Mouse (Mus musculus) erythroid progenitor cell, adult 5-6 weeks (primary cell): ENCODE measurements around the gene Hoxb2. TPM values are rescaled to one million over a fixed set of nuclear protein-coding genes. Genes with fewer than 3 reads are reported as not detected.

Experiments
- ATAC-seq: replicated peaks from 2 replicates; pipeline ENCODE4 v1.8.0; 2016; ENCODE audit warnings: moderate number of reproducible peaks, mild to moderate bottlenecking, moderate TSS enrichment, inconsistent platforms; ENCODE audit not compliant: poor library complexity, low FRiP score, severe bottlenecking
- total RNA-seq, 2 experiments: library from RNA; stranded (forward) in 1 of 2; stranded (reverse) in 1 of 2; fragments of 150-400 nt in 1 of 2; fragments of 186-747, 209-891 nt in 1 of 2; gene quantifications; 2 replicates each; pipeline versions ENCODE4 v1.2.3 to v1.2.4; 2015 to 2017; ENCODE audit warnings: low replicate concordance in 2 of 2

The Hoxb2 gene
- total RNA-seq, 2 experiments from 2014 or later, result not detected

DNA sequence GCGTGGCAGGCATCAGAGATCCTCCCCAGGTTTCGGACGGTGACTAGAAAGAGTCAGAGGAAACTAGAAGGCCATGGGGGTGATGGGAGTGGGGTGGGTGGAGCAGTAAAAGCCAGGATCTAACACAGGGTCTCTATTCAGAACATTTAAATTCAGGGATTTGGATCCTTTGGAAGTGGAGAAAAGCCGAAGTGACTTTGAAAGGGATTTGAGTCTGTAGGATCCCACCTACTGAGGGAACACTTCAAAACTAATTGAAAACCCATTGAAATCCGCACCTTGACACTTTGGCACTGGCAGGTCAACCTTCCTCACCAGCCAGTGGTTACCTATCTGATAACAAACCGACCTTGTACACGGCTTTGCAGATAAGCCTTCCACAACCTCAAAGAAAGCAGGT lies 24.5 kb downstream of the Hoxb2 start:
- no peak for ATAC-seq

DNA sequence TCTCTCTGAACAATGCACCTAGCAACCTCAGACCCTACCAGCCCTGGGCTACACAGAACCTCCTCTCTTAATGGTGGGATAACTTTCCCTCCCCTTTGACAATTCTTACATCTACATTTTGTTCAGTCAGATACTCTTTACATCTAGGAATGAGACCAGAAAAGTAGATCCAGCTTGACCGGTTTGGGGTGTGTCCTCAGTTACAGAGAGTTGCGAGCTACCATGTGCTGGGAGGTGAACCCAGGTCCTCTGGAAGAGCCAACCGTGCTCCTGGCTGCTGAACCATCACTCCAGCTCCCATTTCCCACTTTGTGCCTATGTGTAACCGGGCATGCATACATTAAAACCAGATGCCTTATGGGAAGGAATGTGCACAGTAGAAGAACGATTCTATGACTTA lies 33.1 kb downstream of the Hoxb2 start:
- ATAC-seq, result no peak

DNA sequence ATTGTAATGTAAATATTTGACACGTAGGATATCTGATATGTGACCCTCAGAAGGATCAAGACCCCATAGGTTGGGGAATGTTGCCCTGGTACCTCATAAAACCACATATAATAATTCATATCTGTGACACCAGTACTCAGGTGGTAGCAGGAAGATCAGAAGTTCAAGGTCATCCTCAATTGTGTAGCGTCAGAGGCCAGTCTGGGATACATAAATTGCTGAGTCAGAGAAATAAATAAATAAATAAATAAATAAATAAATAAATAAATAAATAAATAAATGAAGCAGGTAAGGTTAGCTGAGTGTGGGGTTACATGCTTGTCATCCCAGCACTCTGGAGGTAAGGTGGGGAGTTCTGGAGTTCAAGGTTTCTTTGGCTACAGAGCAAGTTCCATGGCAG lies 37.3 kb downstream of the Hoxb2 start:
- no peak for ATAC-seq

DNA sequence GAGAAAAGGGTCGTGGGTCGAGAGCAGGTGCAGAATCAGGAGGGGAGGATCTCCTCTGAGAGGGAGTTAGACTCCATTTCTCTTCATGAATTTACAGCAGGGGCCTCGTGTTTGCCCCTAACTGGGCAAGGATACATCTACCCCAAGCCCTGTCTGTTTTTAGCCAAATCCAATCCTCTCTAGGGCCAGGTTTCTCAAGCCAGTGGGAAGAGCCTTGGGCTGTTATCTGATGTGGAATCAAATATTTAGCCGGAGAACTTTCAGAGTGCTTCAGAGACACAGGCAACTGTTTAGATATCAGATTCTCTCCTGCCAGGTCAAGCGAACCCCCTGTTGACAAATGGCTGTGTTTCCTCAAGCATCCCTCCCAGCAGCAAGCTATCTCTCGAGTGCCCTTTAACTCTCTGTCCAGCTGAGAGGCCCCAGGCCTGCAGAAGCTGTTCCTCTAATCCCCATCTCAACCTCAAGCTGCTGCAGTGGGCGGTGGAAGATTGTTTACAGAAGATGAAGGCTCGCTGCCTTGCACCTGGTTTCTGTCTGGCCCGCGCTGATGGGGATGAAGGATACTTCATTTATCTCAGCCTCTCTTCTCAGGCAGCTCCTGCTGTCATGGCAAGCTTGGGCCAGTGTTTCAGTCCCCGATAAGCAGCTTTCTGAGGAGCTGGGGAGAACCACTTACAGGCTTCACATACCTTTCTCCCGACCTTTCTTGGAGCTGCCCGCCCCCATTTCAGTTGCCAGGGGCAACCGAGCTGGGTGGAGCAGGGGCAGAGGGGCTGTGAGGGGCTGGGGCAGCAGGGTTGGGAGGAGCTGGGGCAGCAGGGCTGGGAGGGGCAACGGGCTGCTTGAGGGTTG lies 46.7 kb downstream of the Hoxb2 start:
- ATAC-seq, result no peak

DNA sequence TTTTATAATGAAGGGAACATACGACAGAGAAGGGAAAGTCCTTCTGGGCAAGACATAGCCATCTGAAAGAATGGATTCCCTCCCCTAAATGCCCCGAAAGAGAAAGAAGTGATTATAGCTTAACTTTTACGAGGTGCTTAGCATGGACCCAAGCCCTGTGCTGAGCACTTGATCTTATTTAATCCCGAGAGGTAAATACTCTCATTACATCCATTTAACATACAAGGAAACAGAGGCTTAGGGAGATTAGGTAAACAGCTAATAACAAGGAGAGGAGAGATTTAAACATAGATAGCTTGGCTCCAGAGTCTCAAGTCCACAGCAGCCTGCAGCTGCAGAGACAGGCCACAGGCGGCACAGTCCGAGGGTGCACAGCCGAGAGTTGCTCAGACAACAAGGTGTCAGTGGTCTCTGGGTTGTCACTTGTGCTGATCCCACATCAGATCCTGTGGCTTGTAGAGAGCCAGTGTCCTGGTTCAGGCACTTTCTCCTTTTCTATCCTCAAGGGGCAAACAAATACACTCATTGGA lies 47.5 kb downstream of the Hoxb2 start:
- no peak for ATAC-seq

DNA sequence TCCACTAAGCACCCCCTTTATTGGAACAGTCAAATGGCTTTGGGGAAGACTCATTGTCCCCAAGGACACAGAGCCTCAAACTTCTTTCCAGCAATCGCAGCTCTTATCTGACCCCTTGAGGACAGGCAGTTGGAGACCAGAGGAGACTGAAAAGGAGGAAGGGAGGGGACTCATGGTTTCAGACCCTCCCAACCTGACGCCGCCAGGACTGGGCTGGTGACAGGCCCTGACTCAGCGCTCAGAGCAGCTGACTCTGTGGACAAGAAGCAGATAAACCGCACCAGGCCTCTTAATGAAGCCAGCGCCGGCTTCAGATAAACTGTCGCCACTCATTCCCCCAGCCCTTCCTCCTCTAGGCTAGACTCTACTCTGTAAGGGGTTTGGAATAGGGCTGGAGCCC lies 49.6 kb downstream of the Hoxb2 start:
- no peak for ATAC-seq

Other genes starting within 250 kb of the Hoxb2 start
- gene Calcoco2, start 238.6 kb upstream of the Hoxb2 start, total RNA-seq (2015; ENCODE audit: low replicate concordance), result not detected in 2 replicates
- not detected in 2 replicates for gene Calcoco2, start 238.6 kb upstream of the Hoxb2 start, total RNA-seq (2017; ENCODE audit: low replicate concordance)
- not detected in 2 replicates for gene Ttll6, start 216.7 kb upstream of the Hoxb2 start, total RNA-seq (2015; ENCODE audit: low replicate concordance)
- gene Ttll6, start 216.7 kb upstream of the Hoxb2 start, total RNA-seq (2017; ENCODE audit: low replicate concordance), result not detected in 2 replicates
- gene Hoxb13, start 156.2 kb upstream of the Hoxb2 start, total RNA-seq (2015; ENCODE audit: low replicate concordance), result not detected in 2 replicates
- not detected in 2 replicates for gene Hoxb13, start 156.2 kb upstream of the Hoxb2 start, total RNA-seq (2017; ENCODE audit: low replicate concordance)
- not detected in 2 replicates for gene Hoxb9, start 79.1 kb upstream of the Hoxb2 start, total RNA-seq (2015; ENCODE audit: low replicate concordance)
- not detected in 2 replicates for gene Hoxb9, start 79.1 kb upstream of the Hoxb2 start, total RNA-seq (2017; ENCODE audit: low replicate concordance)
- gene Hoxb8, start 68.6 kb upstream of the Hoxb2 start, total RNA-seq (2015; ENCODE audit: low replicate concordance), result not detected in 2 replicates
- gene Hoxb8, start 68.6 kb upstream of the Hoxb2 start, total RNA-seq (2017; ENCODE audit: low replicate concordance), result not detected in 2 replicates
- gene Hoxb7, start 63.9 kb upstream of the Hoxb2 start, total RNA-seq (2015; ENCODE audit: low replicate concordance), result not detected in 2 replicates
- not detected in 2 replicates for gene Hoxb7, start 63.9 kb upstream of the Hoxb2 start, total RNA-seq (2017; ENCODE audit: low replicate concordance)
- gene Hoxb6, start 58.0 kb upstream of the Hoxb2 start, total RNA-seq (2015; ENCODE audit: low replicate concordance), result not detected in 2 replicates
- gene Hoxb6, start 58.0 kb upstream of the Hoxb2 start, total RNA-seq (2017; ENCODE audit: low replicate concordance), result not detected in 2 replicates
- not detected in 2 replicates for gene Hoxb5, start 47.2 kb upstream of the Hoxb2 start, total RNA-seq (2015; ENCODE audit: low replicate concordance)
- gene Hoxb5, start 47.2 kb upstream of the Hoxb2 start, total RNA-seq (2017; ENCODE audit: low replicate concordance), result not detected in 2 replicates
- gene Hoxb4, start 32.3 kb upstream of the Hoxb2 start, total RNA-seq (2015; ENCODE audit: low replicate concordance), result 1.3 TPM in 1 of 2 replicates, not detected in the other
- gene Hoxb4, start 32.3 kb upstream of the Hoxb2 start, total RNA-seq (2017; ENCODE audit: low replicate concordance), result not detected in 2 replicates
- gene Hoxb3, start 27.2 kb upstream of the Hoxb2 start, total RNA-seq (2015; ENCODE audit: low replicate concordance), result not detected in 2 replicates
- gene Hoxb3, start 27.2 kb upstream of the Hoxb2 start, total RNA-seq (2017; ENCODE audit: low replicate concordance), result not detected in 2 replicates
- gene Hoxb1, start 15.2 kb downstream of the Hoxb2 start, total RNA-seq (2015; ENCODE audit: low replicate concordance), result not detected in 2 replicates
- gene Hoxb1, start 15.2 kb downstream of the Hoxb2 start, total RNA-seq (2017; ENCODE audit: low replicate concordance), result not detected in 2 replicates
- 7.2 and 9.6 TPM in 2 replicates for gene Skap1, start 114.1 kb downstream of the Hoxb2 start, total RNA-seq (2015; ENCODE audit: low replicate concordance)
- 3.2 and 3.3 TPM in 2 replicates for gene Skap1, start 114.1 kb downstream of the Hoxb2 start, total RNA-seq (2017; ENCODE audit: low replicate concordance)